Mouse (Mus musculus) naive thymus-derived CD4-positive, alpha-beta T cell, adult 2 months (primary cell): ENCODE data around the gene Terf2ip.

Experiments used
- DNase-seq: peaks from one replicate; pipeline ENCODE4 v3.0.0-alpha.2; 2011; ENCODE audit warnings: low read depth

The Terf2ip gene

GRCm38 (mm10) chr8:112010997-112011815 is at the start of gene Terf2ip, which contains the start of gene Kars:
TSS of gene Terf2ip (plus strand) at chr8:112011398.
TSS of gene Kars (minus strand) at chr8:112011323.
- DNase-seq: peak; percentile 95

- DNase-seq: no peak
Observed at GRCm38 (mm10) chr8:111962589-111962988, 48.6 kb upstream of the Terf2ip start.

GRCm38 (mm10) chr8:111963091-111963490 is 48.1 kb upstream of the Terf2ip start:
- DNase-seq: no peak

GRCm38 (mm10) chr8:111963546-111963945 is 47.7 kb upstream of the Terf2ip start:
- no peak for DNase-seq

- no peak for DNase-seq
Observed at GRCm38 (mm10) chr8:111964351-111964750, 46.8 kb upstream of the Terf2ip start.

- DNase-seq: no peak
Observed at GRCm38 (mm10) chr8:111964849-111965561, 46.2 kb upstream of the Terf2ip start.

GRCm38 (mm10) chr8:111967246-111967870 is 43.8 kb upstream of the Terf2ip start:
- DNase-seq: peak; percentile 33

- DNase-seq: no peak
Observed at GRCm38 (mm10) chr8:111968541-111968940, 42.7 kb upstream of the Terf2ip start.

GRCm38 (mm10) chr8:111968991-111969390 is 42.2 kb upstream of the Terf2ip start:
- no peak for DNase-seq

GRCm38 (mm10) chr8:111974138-111974537 is 37.1 kb upstream of the Terf2ip start:
- peak; percentile 53 for DNase-seq

- no peak for DNase-seq
Observed at GRCm38 (mm10) chr8:111975706-111976105, 35.5 kb upstream of the Terf2ip start.

- DNase-seq: peak; percentile 65
Observed at GRCm38 (mm10) chr8:111976326-111976725, 34.9 kb upstream of the Terf2ip start.

- no peak for DNase-seq
Observed at GRCm38 (mm10) chr8:111978147-111978546, 33.1 kb upstream of the Terf2ip start.

- DNase-seq: peak; percentile 55
Observed at GRCm38 (mm10) chr8:111982116-111982515, 29.1 kb upstream of the Terf2ip start.

GRCm38 (mm10) chr8:111984511-111984910 is 26.7 kb upstream of the Terf2ip start:
- DNase-seq: no peak

- DNase-seq: peak; percentile 92
Observed at GRCm38 (mm10) chr8:111989911-111990310, 21.3 kb upstream of the Terf2ip start.

- no peak for DNase-seq
Observed at GRCm38 (mm10) chr8:111991278-111991677, 19.9 kb upstream of the Terf2ip start.

GRCm38 (mm10) chr8:111992013-111992702 is 19.0 kb upstream of the Terf2ip start, which contains the start of gene Adat1:
TSS of gene Adat1 (minus strand) at chr8:111992302.
- DNase-seq: peak; percentile 87

GRCm38 (mm10) chr8:111992703-111993039 is 18.5 kb upstream of the Terf2ip start:
- peak; percentile 20 for DNase-seq

- no peak for DNase-seq
Observed at GRCm38 (mm10) chr8:112004754-112005153, 6.4 kb upstream of the Terf2ip start.

GRCm38 (mm10) chr8:112005601-112006000 is 5.6 kb upstream of the Terf2ip start:
- no peak for DNase-seq

GRCm38 (mm10) chr8:112007669-112008068 is 3.5 kb upstream of the Terf2ip start:
- no peak for DNase-seq
